Comparison of ENCODE assay signal across 10 mouse cellular contexts in the genomic region with DNA sequence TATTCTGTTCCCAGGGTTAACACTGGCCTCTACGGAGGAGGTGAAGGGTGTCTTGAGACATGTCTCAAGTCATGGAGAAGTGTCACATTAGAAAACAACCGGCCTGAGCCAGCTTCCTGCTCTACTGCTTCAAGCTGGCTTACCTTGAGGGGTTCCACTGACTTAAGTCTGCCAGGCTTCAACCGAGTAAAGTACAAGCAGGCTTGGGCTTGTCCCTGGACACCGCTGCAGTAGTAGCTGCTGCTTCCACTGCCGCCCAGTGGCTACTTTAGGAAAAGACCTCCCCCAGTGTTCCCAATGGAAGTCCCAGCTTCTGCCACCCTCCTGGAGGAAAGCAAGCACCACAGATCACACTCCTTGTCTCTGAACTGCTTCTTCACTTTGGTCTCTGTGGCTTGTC. TPM values are rescaled to one million over a fixed set of nuclear protein-coding genes. Genes with fewer than 3 reads are reported as not detected.
DNase-seq lines count a peak whose midpoint lies in the region; ATAC-seq and TF ChIP-seq lines count a peak whose summit lies in the region.
"Had no signal": no experiment of that assay in that cellular context is flagged by ENCODE, and none has a peak within 500 bp of the region (broad histone marks: within the 10 kb centered on the region; RNA-seq: fewer than 3 reads in every experiment).

No protein-coding gene starts in this region.

- TF ChIP-seq POLR2A in cerebellum, adult 2 months (IDR thresholded peaks at IDR 0.05; ENCODE audit: borderline replicate concordance, insufficient read depth, low read length) = no peak

- no peak overlapping the region for H3K9ac ChIP-seq in midbrain, embryonic 12.5 days (replicated peaks)

- ATAC-seq in midbrain, embryonic 12.5 days (ENCODE audit: low FRiP score, low read depth) = 0 out of 2 replicates have a peak, but pooled peaks have one; percentile 34

- H3K36me3 ChIP-seq in midbrain, embryonic 12.5 days = no peaks in the 10 kb centered on the region

- TF ChIP-seq CTCF in cerebellum, adult 2 months (IDR thresholded peaks at IDR 0.05; ENCODE audit: borderline replicate concordance, insufficient read depth, low read depth, low read length) = peak; percentile 18; the same call in 1 of the 2 replicates

- H3K4me2 ChIP-seq in midbrain, embryonic 12.5 days (replicated peaks) = no peak overlapping the region

- H3K27ac ChIP-seq in cerebellum, adult 2 months (ENCODE audit: insufficient read depth, low read length) = no peak overlapping the region
- no peak overlapping the region for H3K27ac ChIP-seq in midbrain, embryonic 12.5 days (replicated peaks)

- no peak for DNase-seq in cerebellum, adult 2 months
- DNase-seq in cerebellum, adult 9-10 months = no peak
- DNase-seq in urinary bladder, postnatal 14 days (ENCODE audit: low spot score) = peak; percentile 42
- no peak for DNase-seq in urinary bladder, adult 2 months (ENCODE audit: low spot score)
- DNase-seq in gonadal fat pad, adult 2 months (ENCODE audit: low read depth) = peak; percentile 47
- peak; percentile 12 to 14 for DNase-seq in layer of hippocampus, postnatal 14 days (ENCODE audit: low spot score in 2 of 2)
- DNase-seq in T-cell, adult 2 months (ENCODE audit: low spot score) = no peak

- 26% methylated on average over 5 of the region's 5 CpGs for WGBS in cerebellum, adult 2 months
- 22% methylated on average over 5 of the region's 5 CpGs for WGBS in midbrain, embryonic 12.5 days

- no peaks in the 10 kb centered on the region for H3K4me1 ChIP-seq in cerebellum, adult 2 months (ENCODE audit: control insufficient read depth, insufficient read depth, low read length)
- H3K4me1 ChIP-seq in midbrain, embryonic 12.5 days = no peaks in the 10 kb centered on the region

- H3K4me3 ChIP-seq in cerebellum, adult 2 months (replicated peaks; ENCODE audit: insufficient read depth, low read depth, low read length) = no peak overlapping the region
- H3K4me3 ChIP-seq in midbrain, embryonic 12.5 days = no peak overlapping the region
- H3K4me3 ChIP-seq: erythroblast, embryonic 14.5 days had no signal

- H3K9me3 ChIP-seq in midbrain, embryonic 12.5 days = no peaks in the 10 kb centered on the region

- no peaks in the 10 kb centered on the region for H3K27me3 ChIP-seq in cerebellum, adult 2 months (ENCODE audit: control insufficient read depth, insufficient read depth, low read length)
- peaks cover 34% of the 10 kb centered on the region for H3K27me3 ChIP-seq in midbrain, embryonic 12.5 days

RNA-seq across cellular contexts. Expression of gene P2ry4, which starts 2.8 kb away (rescaled TPM):
- 0.03 and 0.08 TPM in 2 replicates for polyA plus RNA-seq in cerebellum, adult 2 months (2012; rRNA removed)
- polyA plus RNA-seq in urinary bladder, adult 2 months (2012; rRNA removed) = 0.01 TPM in 2 replicates
- polyA plus RNA-seq in gonadal fat pad, adult 2 months (2012; rRNA removed) = 0.03 TPM in 1 of 2 replicates, not detected in the other
- under 1 TPM in 1 of 2 experiments, not detected in 1; 0.07 TPM for total RNA-seq in layer of hippocampus, postnatal 14 days (2021)
- polyA plus RNA-seq in midbrain, embryonic 12.5 days (2016; fragmentation: Nextera tagmentation; extraction: Ambion mirVana) = not detected in 2 replicates
- polyA plus RNA-seq: C2C12; erythroblast, embryonic 14.5 days had no signal

RNA-seq across cellular contexts. Expression of gene Arr3, which starts 7.9 kb away (rescaled TPM):
- polyA plus RNA-seq in cerebellum, adult 2 months (2012; rRNA removed) = not detected in 2 replicates
- polyA plus RNA-seq in urinary bladder, adult 2 months (2012; rRNA removed) = not detected in 2 replicates
- not detected in 2 replicates for polyA plus RNA-seq in gonadal fat pad, adult 2 months (2012; rRNA removed)
- not detected for total RNA-seq in layer of hippocampus, postnatal 14 days (2021)
- not detected in 2 replicates for polyA plus RNA-seq in midbrain, embryonic 12.5 days (2016; fragmentation: Nextera tagmentation; extraction: Ambion mirVana)
- polyA plus RNA-seq: C2C12; erythroblast, embryonic 14.5 days had no signal

RNA-seq across cellular contexts. Expression of gene Awat1, which starts 25.4 kb away (rescaled TPM):
- not detected in 2 replicates for polyA plus RNA-seq in cerebellum, adult 2 months (2012; rRNA removed)
- polyA plus RNA-seq in urinary bladder, adult 2 months (2012; rRNA removed) = not detected in 2 replicates
- not detected in 2 replicates for polyA plus RNA-seq in gonadal fat pad, adult 2 months (2012; rRNA removed)
- not detected for total RNA-seq in layer of hippocampus, postnatal 14 days (2021)
- not detected in 2 replicates for polyA plus RNA-seq in midbrain, embryonic 12.5 days (2016; fragmentation: Nextera tagmentation; extraction: Ambion mirVana)
- polyA plus RNA-seq: C2C12; erythroblast, embryonic 14.5 days had no signal

RNA-seq across cellular contexts. Expression of gene Kif4, which starts 28.1 kb away (rescaled TPM):
- 0.26 and 0.33 TPM in 2 replicates for polyA plus RNA-seq in cerebellum, adult 2 months (2012; rRNA removed)
- 0.56 and 0.63 TPM in 2 replicates for polyA plus RNA-seq in urinary bladder, adult 2 months (2012; rRNA removed)
- 0.27 and 0.30 TPM in 2 replicates for polyA plus RNA-seq in gonadal fat pad, adult 2 months (2012; rRNA removed)
- total RNA-seq in layer of hippocampus, postnatal 14 days (2021) = 1 to 10 TPM; 1.6 to 2.4 TPM
- 39.2 and 44.3 TPM in 2 replicates for polyA plus RNA-seq in midbrain, embryonic 12.5 days (2016; fragmentation: Nextera tagmentation; extraction: Ambion mirVana)

RNA-seq across cellular contexts. Expression of gene Pdzd11, which starts 28.9 kb away (rescaled TPM):
- 50.3 and 53.1 TPM in 2 replicates for polyA plus RNA-seq in cerebellum, adult 2 months (2012; rRNA removed)
- 38.6 and 43.5 TPM in 2 replicates for polyA plus RNA-seq in urinary bladder, adult 2 months (2012; rRNA removed)
- polyA plus RNA-seq in gonadal fat pad, adult 2 months (2012; rRNA removed) = 30.7 and 34.2 TPM in 2 replicates
- total RNA-seq in layer of hippocampus, postnatal 14 days (2021) = 10 to 100 TPM; 36.6 to 36.7 TPM
- polyA plus RNA-seq in midbrain, embryonic 12.5 days (2016; fragmentation: Nextera tagmentation; extraction: Ambion mirVana) = 133 and 138 TPM in 2 replicates

Comparison
In these comparisons a context has a peak if more than half of its experiments do, and no peak if none do; other contexts are left out.
1. DNase-seq: peak in urinary bladder, postnatal 14 days (single experiment), gonadal fat pad, adult 2 months (single experiment) and layer of hippocampus, postnatal 14 days (2 of 2); none in cerebellum, adult 2 months (0 of 2), cerebellum, adult 9-10 months (single experiment), urinary bladder, adult 2 months (single experiment) and T-cell, adult 2 months (single experiment).